Mouse (Mus musculus) heart, postnatal 0 days (tissue): ENCODE results near the gene Olfr672. TPM values are rescaled to one million over a fixed set of nuclear protein-coding genes. Genes with fewer than 3 reads are reported as not detected.
"Not testable (repeated sequence)": the region's sequence is repeated elsewhere in the genome, so short reads cannot be mapped to it uniquely, and the experiment has no call there.

ENCODE experiments used
- ATAC-seq: fragments of 200-750 bp; cut with Nextera tagmentation; 2 replicates; pipeline ENCODE4 v1.8.0; 2017; ENCODE audit warnings: low read depth, moderate number of reproducible peaks, moderate library complexity; ENCODE audit not compliant: insufficient read depth
- DNase-seq: peaks from one replicate; pipeline ENCODE4 v3.0.0-alpha.2; 2016; ENCODE audit warnings: low spot score
- H3K27ac ChIP-seq: fragments of 300-500 bp; sonication (generic); 2 replicates; pipeline ENCODE4 v1.5.1; 2014; ENCODE audit warnings: low read depth, mild to moderate bottlenecking
- H3K27me3 ChIP-seq: fragments of 300-500 bp; sonication (generic); 2 replicates; pipeline ENCODE4 v1.6.1; 2014; ENCODE audit warnings: low read length, mixed read lengths; ENCODE audit not compliant: control insufficient read depth, insufficient read depth
- H3K36me3 ChIP-seq: fragments of 300-500 bp; sonication (generic); replicated peaks from 2 replicates; pipeline ENCODE4 v1.6.1; 2014; ENCODE audit warnings: low read length, mixed read lengths; ENCODE audit not compliant: control insufficient read depth, insufficient read depth
- H3K4me1 ChIP-seq: fragments of 300-500 bp; sonication (generic); 2 replicates; pipeline ENCODE4 v1.6.1; 2014; ENCODE audit warnings: antibody characterized with exemption; ENCODE audit not compliant: control insufficient read depth, insufficient read depth
- H3K4me2 ChIP-seq: fragments of 300-500 bp; sonication (generic); 2 replicates; pipeline ENCODE4 v1.6.1; 2014; ENCODE audit warnings: low read depth, mild to moderate bottlenecking, low read length, moderate library complexity
- H3K4me3 ChIP-seq: fragments of 300-500 bp; sonication (generic); 2 replicates; pipeline ENCODE4 v1.5.1; 2014; ENCODE audit warnings: low read depth, low read length
- H3K9ac ChIP-seq: fragments of 300-500 bp; sonication (generic); replicated peaks from 2 replicates; pipeline ENCODE4 v1.6.1; 2014; ENCODE audit warnings: low read depth, low read length, mixed read lengths
- H3K9me3 ChIP-seq: fragments of 300-500 bp; sonication (generic); replicated peaks from 2 replicates; pipeline ENCODE4 v1.6.1; 2016; ENCODE audit warnings: low read length; ENCODE audit not compliant: control insufficient read depth
- CTCF ChIP-seq: IDR thresholded peaks from 2 replicates; pipeline ENCODE4 v1.5.1; 2016; ENCODE audit warnings: antibody characterized with exemption, control low read depth, low read depth
- EP300 ChIP-seq: IDR thresholded peaks from 2 replicates; pipeline ENCODE4 v1.6.1; 2016; ENCODE audit warnings: antibody characterized with exemption, low read depth
- whole genome bisulfite sequencing: fragments of 180-500 bp; shearing (Covaris S2); extraction: QIAGEN DNeasy Blood & Tissue Kit; methylation state at CpG from one replicate; pipeline ENCODE4 v1.1.7; 2014; 5-methylcytosine and 5-hydroxymethylcytosine counted together
- polyA plus RNA-seq: library from polyadenylated mRNA; unstranded; fragments of >200 nt; fragmentation: Nextera tagmentation; extraction: Ambion mirVana; gene quantifications from 2 replicates; pipeline ENCODE4 v1.2.1, GENCODE M21; 2015
- total RNA-seq: library from RNA; depleted of rRNA; stranded (reverse); fragments of >200 nt; gene quantifications from 2 replicates; pipeline ENCODE4 v1.2.3, GENCODE M21; 2014; ENCODE audit warnings: low replicate concordance; rRNA removed

The Olfr672 gene
- total RNA-seq (not detected in 2 replicates), polyA plus RNA-seq (not detected in 2 replicates)

GRCm38 (mm10) chr7:105001929-105002328 is at the start of gene Olfr672:
Olfr672 (minus strand) TSS chr7:105002029.
- Histone ChIP-seq H3K27me3 (no peaks in the 10 kb centered on the region), H3K27ac (no peak within 1 kb of the TSS), H3K36me3 (no peaks in the 10 kb centered on the region), H3K9me3 (0 out of 2 replicates have a peak, but pooled peaks cover 4% of the 10 kb centered on the region), H3K9ac (no peak within 1 kb of the TSS), H3K4me3 (no peak within 1 kb of the TSS), H3K4me1 (no peaks in the 10 kb centered on the region), H3K4me2 (no peak within 1 kb of the TSS)
- ATAC-seq = no peak
- DNase-seq = no peak
- TF ChIP-seq CTCF (no peak), EP300 (no peak)

DNA sequence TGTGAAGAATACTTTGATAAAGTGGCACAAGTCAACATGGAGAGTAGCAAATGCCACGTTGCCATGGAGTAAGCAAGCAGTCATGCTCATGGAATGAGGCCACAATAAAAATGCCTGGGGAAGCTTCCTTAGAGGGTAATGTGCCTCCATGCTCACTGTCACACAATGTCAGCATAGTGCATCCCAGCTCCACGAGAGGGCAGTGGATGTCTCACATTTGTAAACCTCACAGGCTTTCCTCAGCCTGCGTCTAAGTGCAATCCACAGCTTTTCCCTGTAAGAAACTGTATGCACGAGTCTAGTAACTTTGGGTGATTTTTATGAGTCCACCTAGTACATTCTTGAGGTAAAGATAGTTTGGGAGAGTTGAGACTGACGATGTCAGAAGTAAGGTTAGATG is 32.0 kb upstream of the Olfr672 start:
- not testable (repeated sequence) for H3K4me1 ChIP-seq, H3K27me3 ChIP-seq, H3K27ac ChIP-seq, DNase-seq, H3K4me3 ChIP-seq, H3K4me2 ChIP-seq, H3K9me3 ChIP-seq, H3K9ac ChIP-seq, H3K36me3 ChIP-seq, ATAC-seq
- TF ChIP-seq CTCF = peak; percentile 15; the same call in 1 of the 2 replicates
- 48% methylated on average over 5 of the region's 5 CpGs for WGBS

DNA sequence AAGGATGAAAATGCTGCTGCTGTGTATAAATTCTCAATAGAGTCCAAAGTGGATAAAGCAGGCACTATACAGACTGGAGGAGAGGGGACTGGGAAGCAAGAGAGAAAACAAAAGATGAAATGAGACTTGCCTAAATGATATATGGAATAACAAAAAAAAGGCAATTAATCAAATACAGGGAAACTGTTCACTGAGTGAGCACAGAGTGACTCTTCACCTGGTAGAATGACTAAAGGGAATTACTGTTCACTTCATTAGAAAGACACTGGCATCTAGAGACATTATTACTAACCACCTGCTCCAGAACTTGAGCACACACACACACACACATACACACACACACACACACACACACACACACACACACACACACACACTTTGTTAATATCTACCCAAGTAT is 30.6 kb upstream of the Olfr672 start, which contains the start of gene Olfr676:
Olfr676 (plus strand) TSS at position 301 of the 400 bp plus-strand sequence.
- H3K4me3 ChIP-seq = no peak within 1 kb of the TSS
- no peak for ATAC-seq
- no peaks in the 10 kb centered on the region for H3K36me3 ChIP-seq
- no peak within 1 kb of the TSS for H3K4me2 ChIP-seq
- TF ChIP-seq EP300 (no peak), CTCF (no peak)
- H3K4me1 ChIP-seq = no peaks in the 10 kb centered on the region
- no peaks in the 10 kb centered on the region for H3K27me3 ChIP-seq
- DNase-seq = no peak
- H3K27ac ChIP-seq = no peak within 1 kb of the TSS
- H3K9ac ChIP-seq = no peak within 1 kb of the TSS
- no peaks in the 10 kb centered on the region for H3K9me3 ChIP-seq

- DNase-seq = no peak
- Histone ChIP-seq H3K4me1 (no peaks in the 10 kb centered on the region), H3K36me3 (no peaks in the 10 kb centered on the region), H3K4me3 (no peak within 1 kb of the TSS), H3K27ac (no peak within 1 kb of the TSS), H3K4me2 (no peak within 1 kb of the TSS), H3K27me3 (no peaks in the 10 kb centered on the region), H3K9ac (no peak within 1 kb of the TSS), H3K9me3 (no peaks in the 10 kb centered on the region)
- no peak for ATAC-seq
- WGBS = 48% methylated on average over 1 of the region's 1 CpGs
- no peak for TF ChIP-seq EP300
- no peak for TF ChIP-seq CTCF
Observed at GRCm38 (mm10) chr7:105028360-105028759, 26.5 kb upstream of the Olfr672 start, which contains the start of gene Olfr675. Olfr675 (minus strand) TSS chr7:105028460.

DNA sequence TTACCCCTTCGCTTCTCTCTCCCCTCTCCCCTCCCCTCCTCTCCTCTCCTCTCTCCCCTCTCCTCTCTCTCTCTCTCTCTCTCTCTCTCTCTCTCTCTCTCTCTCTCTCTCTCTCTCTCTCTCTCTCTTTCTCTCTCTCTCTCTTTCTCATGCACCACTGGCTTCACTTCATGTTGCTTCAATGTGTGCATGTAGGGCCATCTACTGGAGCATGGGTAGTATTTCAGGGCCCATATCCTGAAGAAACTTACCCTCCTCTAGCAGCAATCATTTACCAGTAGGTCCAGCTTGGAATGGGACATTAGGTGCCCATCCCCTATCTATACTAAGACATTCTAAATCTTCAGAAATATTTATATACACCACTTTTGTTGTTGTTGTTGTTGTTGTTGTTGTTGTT is 20.7 kb upstream of the Olfr672 start:
- no peak for DNase-seq
- whole genome bisulfite sequencing = 64% methylated on average over 1 of the region's 1 CpGs
- no peak overlapping the region for H3K4me3 ChIP-seq

GRCm38 (mm10) chr7:104979026-104979425 is 22.8 kb downstream of the Olfr672 start, which contains the start of gene Olfr671:
Olfr671 (minus strand) TSS chr7:104979126.
- WGBS = 56% methylated on average over 1 of the region's 1 CpGs

More for the DNA sequence above, 20.7 kb upstream of the Olfr672 start:
- Histone ChIP-seq H3K9me3 (no peaks in the 10 kb centered on the region), H3K9ac (no peak overlapping the region), H3K36me3 (no peaks in the 10 kb centered on the region), H3K4me1 (no peaks in the 10 kb centered on the region), H3K27ac (no peak overlapping the region), H3K27me3 (no peaks in the 10 kb centered on the region), H3K4me2 (no peak overlapping the region)
- ATAC-seq = no peak
- TF ChIP-seq EP300 = no peak
- TF ChIP-seq CTCF = peak; percentile 31; the same call in 1 of the 2 replicates

GRCm38 (mm10) chr7:104972507-104972906 is 29.3 kb downstream of the Olfr672 start:
- 56% methylated on average over 2 of the region's 2 CpGs for WGBS

More at GRCm38 (mm10) chr7:104979026-104979425, 22.8 kb downstream of the Olfr672 start, which contains the start of gene Olfr671:
- no peak within 1 kb of the TSS for H3K4me3 ChIP-seq
- no peaks in the 10 kb centered on the region for H3K36me3 ChIP-seq
- H3K4me2 ChIP-seq = no peak within 1 kb of the TSS
- ATAC-seq (no peak), DNase-seq (no peak)
- no peaks in the 10 kb centered on the region for H3K9me3 ChIP-seq
- no peak for TF ChIP-seq CTCF
- TF ChIP-seq EP300 = no peak
- no peak within 1 kb of the TSS for H3K9ac ChIP-seq
- H3K27ac ChIP-seq = no peak within 1 kb of the TSS
- no peaks in the 10 kb centered on the region for H3K4me1 ChIP-seq
- no peaks in the 10 kb centered on the region for H3K27me3 ChIP-seq

More at GRCm38 (mm10) chr7:104972507-104972906, 29.3 kb downstream of the Olfr672 start:
- not testable (repeated sequence) for H3K9me3 ChIP-seq, H3K4me2 ChIP-seq, H3K36me3 ChIP-seq, H3K27me3 ChIP-seq, H3K9ac ChIP-seq, DNase-seq, H3K4me3 ChIP-seq, H3K4me1 ChIP-seq, H3K27ac ChIP-seq, ATAC-seq
